Mouse (Mus musculus) lung, embryonic 14.5 days (tissue): ENCODE data around the gene Ass1. TPM values are rescaled to one million over a fixed set of nuclear protein-coding genes. Genes with fewer than 3 reads are reported as not detected.
A peak's percentile ranks its signal among the peaks of the same experiment; 100 is the strongest.

Experiments used
- ATAC-seq: fragments of 200-750 bp; cut with Nextera tagmentation; 2 replicates; pipeline ENCODE4 v1.8.0; 2017; ENCODE audit warnings: mild to moderate bottlenecking, moderate TSS enrichment, moderate library complexity; ENCODE audit not compliant: insufficient read depth
- DNase-seq: peaks from one replicate; pipeline ENCODE4 v3.0.0-alpha.2; 2015
- H3K27ac ChIP-seq: fragments of 300-500 bp; sonication (generic); 2 replicates; pipeline ENCODE4 v1.5.1; 2014; ENCODE audit warnings: low read depth, mild to moderate bottlenecking, moderate library complexity
- H3K27me3 ChIP-seq: fragments of 300-500 bp; sonication (generic); 2 replicates; pipeline ENCODE4 v1.6.1; 2014; ENCODE audit warnings: low read length, control low read depth; ENCODE audit not compliant: insufficient read depth
- H3K36me3 ChIP-seq: fragments of 300-500 bp; sonication (generic); 2 replicates; pipeline ENCODE4 v1.6.1; 2014; ENCODE audit warnings: control low read depth; ENCODE audit not compliant: insufficient read depth
- H3K4me1 ChIP-seq: fragments of 300-500 bp; sonication (generic); 2 replicates; pipeline ENCODE4 v1.6.1; 2014; ENCODE audit warnings: antibody characterized with exemption, control low read depth; ENCODE audit not compliant: insufficient read depth
- H3K4me2 ChIP-seq: fragments of 300-500 bp; sonication (generic); 2 replicates; pipeline ENCODE4 v1.6.1; 2014; ENCODE audit warnings: mild to moderate bottlenecking
- H3K4me3 ChIP-seq: fragments of 300-500 bp; sonication (generic); 2 replicates; pipeline ENCODE4 v1.5.1; 2014; ENCODE audit warnings: low read depth, low read length
- H3K9ac ChIP-seq: fragments of 300-500 bp; sonication (generic); 2 replicates; pipeline ENCODE4 v1.6.1; 2014
- H3K9me3 ChIP-seq: fragments of 300-500 bp; sonication (generic); 2 replicates; pipeline ENCODE4 v1.6.1; 2016; ENCODE audit warnings: low read depth, low read length, control low read depth
- CTCF ChIP-seq: IDR thresholded peaks from 2 replicates; pipeline ENCODE4 v1.5.1; 2016; ENCODE audit warnings: antibody characterized with exemption, low read depth
- WGBS: fragments of 180-500 bp; shearing (Covaris S2); extraction: QIAGEN DNeasy Blood & Tissue Kit; methylation state at CpG from one replicate; pipeline ENCODE4 v1.1.7; 2014; 5-methylcytosine and 5-hydroxymethylcytosine counted together
- polyA plus RNA-seq: library from polyadenylated mRNA; unstranded; fragments of >200 nt; fragmentation: Nextera tagmentation; extraction: Ambion mirVana; gene quantifications from 2 replicates; pipeline ENCODE4 v1.2.1, GENCODE M21; 2014

Gene Ass1
- polyA plus RNA-seq, 1 experiment from 2014 or later, result 9.1 TPM

DNA sequence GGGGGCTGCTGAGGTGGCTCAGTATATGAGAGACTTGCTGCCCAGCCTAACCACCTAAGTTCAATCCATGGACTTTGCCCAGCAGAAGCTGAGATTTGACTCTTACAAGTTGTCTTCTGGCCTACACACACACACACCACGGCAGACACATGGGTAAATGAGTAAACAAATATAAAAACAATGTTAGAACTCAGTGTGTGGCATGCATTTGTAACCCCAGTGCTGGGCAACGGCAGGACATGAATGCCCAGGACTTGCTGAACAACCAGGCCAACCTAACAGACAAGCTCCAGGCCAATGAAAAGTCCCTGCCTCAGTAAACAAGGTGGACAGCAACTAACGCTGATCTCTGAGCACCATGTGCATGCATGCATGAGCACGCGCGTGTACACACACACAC, 30.4 kb upstream of the Ass1 start:
- no peaks in the 10 kb centered on the region for H3K36me3 ChIP-seq
- WGBS, result 78% methylated on average over 6 of the region's 6 CpGs
- no peak overlapping the region for H3K4me2 ChIP-seq
- ATAC-seq (no peak), DNase-seq (no peak)
- no peak overlapping the region for H3K4me3 ChIP-seq
- H3K27me3 ChIP-seq, result no peaks in the 10 kb centered on the region
- no peak overlapping the region for H3K9ac ChIP-seq
- TF ChIP-seq CTCF, result no peak
- H3K4me1 ChIP-seq, result no peaks in the 10 kb centered on the region
- no peak overlapping the region for H3K27ac ChIP-seq
- H3K9me3 ChIP-seq, result no peaks in the 10 kb centered on the region

DNA sequence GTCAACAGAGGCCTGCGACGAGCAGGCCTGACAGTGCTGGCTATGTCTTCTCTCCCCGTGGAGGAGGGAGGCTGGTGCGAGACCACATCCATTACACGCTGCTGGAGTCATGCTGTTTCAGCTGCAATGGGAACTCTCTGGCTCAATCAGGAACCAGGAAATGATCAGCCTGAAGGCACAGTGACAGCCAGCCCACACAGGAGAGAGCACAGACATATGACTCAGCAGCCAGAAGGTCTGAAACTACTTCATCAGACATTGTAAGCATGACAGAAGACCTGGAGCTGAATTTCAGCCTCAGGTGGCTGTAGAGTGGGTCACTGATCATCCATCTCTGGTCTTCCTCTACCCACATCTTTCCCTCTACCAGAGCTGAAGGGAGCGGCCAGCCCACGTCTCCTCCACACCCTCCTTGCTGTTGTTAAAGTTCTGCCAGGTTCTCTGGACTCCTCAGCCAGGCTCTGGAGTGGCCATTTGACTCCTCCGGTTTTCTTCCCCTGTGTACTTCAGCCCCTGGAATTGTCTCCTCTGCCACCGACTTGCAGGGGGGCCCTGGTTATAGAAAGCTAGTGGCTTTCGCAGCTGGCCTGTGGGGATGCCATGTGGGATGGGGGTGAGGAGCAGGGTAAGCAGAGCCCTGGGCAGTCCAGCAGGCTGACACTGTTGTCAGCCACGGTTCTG, 27.4 kb upstream of the Ass1 start:
- no peak for DNase-seq
- Histone ChIP-seq H3K4me2 (no peak overlapping the region), H3K36me3 (no peaks in the 10 kb centered on the region), H3K27me3 (no peaks in the 10 kb centered on the region), H3K4me1 (no peaks in the 10 kb centered on the region), H3K4me3 (no peak overlapping the region), H3K9ac (no peak overlapping the region), H3K9me3 (no peaks in the 10 kb centered on the region), H3K27ac (no peak overlapping the region)
- WGBS, result 62% methylated on average over 11 of the region's 11 CpGs
- TF ChIP-seq CTCF, result no peak
- ATAC-seq, result no peak

DNA sequence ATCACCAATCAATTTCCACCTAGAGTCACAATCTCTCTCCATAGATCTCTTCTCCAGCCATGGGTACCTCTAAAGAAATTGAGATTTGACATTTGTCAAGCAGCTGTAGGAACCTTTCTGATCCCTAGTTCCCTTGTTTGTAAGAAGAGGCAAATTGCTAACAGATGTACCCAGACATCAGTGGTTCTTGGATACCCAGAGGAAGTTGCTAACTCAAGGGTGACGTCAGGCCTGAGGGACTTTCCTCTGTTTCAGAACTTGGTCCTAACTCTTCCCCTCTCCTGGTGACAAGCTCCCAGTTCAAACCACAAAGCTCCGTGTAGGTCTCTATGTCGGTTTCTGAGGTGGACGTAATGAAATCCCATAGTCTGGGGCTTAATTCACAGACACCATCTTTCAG, 24.0 kb upstream of the Ass1 start:
- Histone ChIP-seq H3K4me1 (no peaks in the 10 kb centered on the region), H3K27me3 (no peaks in the 10 kb centered on the region), H3K9me3 (no peaks in the 10 kb centered on the region), H3K4me3 (no peak overlapping the region), H3K36me3 (no peaks in the 10 kb centered on the region), H3K9ac (no peak overlapping the region), H3K27ac (no peak overlapping the region), H3K4me2 (no peak overlapping the region)
- WGBS, result 79% methylated on average over 4 of the region's 4 CpGs
- no peak for TF ChIP-seq CTCF
- no peak for DNase-seq
- no peak for ATAC-seq

DNA sequence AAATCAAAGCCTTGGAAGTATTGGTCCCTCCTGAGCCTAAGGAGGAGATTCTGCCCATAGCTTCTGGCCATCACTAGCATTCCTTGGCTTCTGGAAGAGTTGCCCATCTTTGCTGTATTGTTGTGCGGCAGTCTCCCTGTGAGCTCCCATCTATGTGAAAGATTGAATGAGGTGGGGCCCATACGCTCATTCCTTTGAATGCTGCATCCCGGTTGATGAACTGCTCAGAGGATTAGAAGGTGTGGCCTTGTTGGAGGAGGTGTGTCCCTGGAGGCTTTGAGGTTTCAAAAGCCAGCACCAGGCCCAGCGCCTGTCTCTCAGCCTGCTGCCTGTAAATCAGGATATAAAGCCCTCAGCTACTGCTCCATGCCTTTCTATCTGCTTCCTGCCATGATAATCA, 23.6 kb upstream of the Ass1 start:
- Histone ChIP-seq H3K4me1 (no peaks in the 10 kb centered on the region), H3K4me2 (no peak overlapping the region), H3K9me3 (no peaks in the 10 kb centered on the region), H3K27me3 (no peaks in the 10 kb centered on the region), H3K27ac (no peak overlapping the region), H3K4me3 (no peak overlapping the region), H3K36me3 (no peaks in the 10 kb centered on the region), H3K9ac (no peak overlapping the region)
- 57% methylated on average over 4 of the region's 4 CpGs for WGBS
- no peak for DNase-seq
- TF ChIP-seq CTCF, result no peak
- no peak for ATAC-seq

DNA sequence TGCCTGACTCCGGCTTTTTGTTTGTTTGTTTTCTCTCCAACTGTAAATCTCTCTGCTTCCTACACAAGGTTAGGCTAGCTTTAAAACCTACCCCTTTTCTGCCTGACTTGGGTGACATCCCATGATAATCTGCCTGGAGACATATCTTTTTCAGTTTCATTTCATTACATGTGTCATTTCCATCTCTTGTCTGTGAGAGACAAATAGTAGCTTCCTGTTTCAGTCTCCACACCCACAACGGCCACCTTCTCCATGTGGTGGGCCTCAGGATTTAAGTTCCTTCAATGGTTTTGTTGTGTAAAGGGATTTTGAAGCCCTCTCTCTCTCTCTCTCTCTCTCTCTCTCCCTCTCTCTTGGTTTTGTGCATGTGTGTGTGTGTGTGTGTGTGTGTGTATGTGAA, 22.5 kb upstream of the Ass1 start:
- Histone ChIP-seq H3K9ac (no peak overlapping the region), H3K36me3 (no peaks in the 10 kb centered on the region), H3K4me1 (no peaks in the 10 kb centered on the region), H3K4me3 (no peak overlapping the region), H3K27ac (no peak overlapping the region), H3K27me3 (no peaks in the 10 kb centered on the region), H3K4me2 (no peak overlapping the region), H3K9me3 (no peaks in the 10 kb centered on the region)
- no peak for TF ChIP-seq CTCF
- ATAC-seq (no peak), DNase-seq (no peak)
- WGBS, result 66% methylated on average over 2 of the region's 2 CpGs

DNA sequence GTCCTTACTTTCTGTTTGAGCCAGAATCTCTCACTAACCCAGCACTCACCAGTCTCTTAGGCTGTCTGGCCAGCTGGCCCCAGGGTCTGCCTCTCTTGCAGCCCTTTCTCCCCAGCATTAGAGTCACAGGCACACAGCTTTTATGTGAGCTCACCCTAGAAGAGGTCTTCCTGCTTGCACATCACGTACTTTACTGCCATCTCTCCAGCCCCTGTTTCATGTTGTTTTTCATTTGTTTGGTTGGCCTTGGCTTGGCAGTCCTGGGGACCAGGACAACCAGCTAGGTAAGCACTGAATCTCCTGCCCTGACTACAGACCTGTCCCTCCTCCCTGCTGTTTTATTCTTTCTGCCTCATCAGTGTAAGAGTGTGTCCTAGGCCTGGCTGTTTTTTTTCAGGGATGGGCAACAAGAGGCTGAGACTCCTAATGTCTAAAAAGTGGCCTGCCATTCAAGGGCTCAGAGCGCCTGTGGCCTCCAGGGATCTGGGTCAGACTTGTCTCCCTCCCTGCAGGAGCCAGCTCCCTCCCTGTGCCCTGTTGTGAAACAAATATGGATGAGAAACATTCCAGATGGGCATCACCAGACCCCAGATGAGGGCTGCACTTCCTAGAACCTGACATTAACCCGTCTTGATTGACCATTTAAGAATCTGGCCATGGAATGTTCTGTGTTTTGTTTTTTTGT, 21.1 kb upstream of the Ass1 start:
- Histone ChIP-seq H3K27ac (no peak overlapping the region), H3K27me3 (no peaks in the 10 kb centered on the region), H3K4me2 (no peak overlapping the region), H3K9ac (no peak overlapping the region), H3K36me3 (no peaks in the 10 kb centered on the region), H3K9me3 (no peaks in the 10 kb centered on the region), H3K4me1 (peaks cover 5% of the 10 kb centered on the region; the same call in 1 of the 2 replicates), H3K4me3 (no peak overlapping the region)
- ATAC-seq, result no peak
- TF ChIP-seq CTCF, result no peak
- 60% methylated on average over 3 of the region's 3 CpGs for WGBS
- DNase-seq, result no peak

DNA sequence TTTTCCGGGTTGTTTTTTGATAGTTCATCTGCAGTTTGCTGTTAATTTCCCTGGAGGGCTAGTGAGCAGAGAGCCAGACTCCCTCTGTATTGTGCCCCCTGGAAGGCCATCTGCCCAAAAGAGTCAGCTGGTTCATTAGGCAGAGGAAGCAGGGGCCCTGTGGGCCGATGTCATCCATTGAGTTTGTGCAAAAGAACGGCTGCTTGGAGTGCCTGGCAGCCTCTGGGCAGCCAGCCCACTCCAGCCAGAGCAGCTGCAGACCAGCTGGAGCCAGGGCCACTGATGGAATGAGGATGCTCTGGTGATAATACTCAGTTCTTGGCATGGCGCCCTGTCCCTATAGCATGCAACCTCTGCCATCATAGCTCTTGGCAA, 20.6 kb upstream of the Ass1 start:
- peaks cover 10% of the 10 kb centered on the region for H3K4me1 ChIP-seq

More for the DNA sequence above, 20.6 kb upstream of the Ass1 start:
- no peak for TF ChIP-seq CTCF
- Histone ChIP-seq H3K9me3 (no peaks in the 10 kb centered on the region), H3K9ac (no peak overlapping the region), H3K27ac (no peak overlapping the region), H3K36me3 (no peaks in the 10 kb centered on the region), H3K27me3 (no peaks in the 10 kb centered on the region), H3K4me2 (no peak overlapping the region), H3K4me3 (no peak overlapping the region)
- 37% methylated on average over 4 of the region's 4 CpGs for WGBS
- ATAC-seq (peak; percentile 62; the same call in 1 of the 2 replicates), DNase-seq (peak; percentile 84)
